Mouse (Mus musculus) liver, embryonic 14.5 days (tissue): ENCODE measurements around the gene Cks1b.

ENCODE experiments used
- CTCF ChIP-seq: IDR thresholded peaks from 2 replicates; pipeline ENCODE4 v1.5.1; 2016; ENCODE audit warnings: antibody characterized with exemption, low read depth, control low read depth
- EP300 ChIP-seq: IDR thresholded peaks from 2 replicates; pipeline ENCODE4 v1.6.1; 2016; ENCODE audit warnings: antibody characterized with exemption, low read depth

DNA sequence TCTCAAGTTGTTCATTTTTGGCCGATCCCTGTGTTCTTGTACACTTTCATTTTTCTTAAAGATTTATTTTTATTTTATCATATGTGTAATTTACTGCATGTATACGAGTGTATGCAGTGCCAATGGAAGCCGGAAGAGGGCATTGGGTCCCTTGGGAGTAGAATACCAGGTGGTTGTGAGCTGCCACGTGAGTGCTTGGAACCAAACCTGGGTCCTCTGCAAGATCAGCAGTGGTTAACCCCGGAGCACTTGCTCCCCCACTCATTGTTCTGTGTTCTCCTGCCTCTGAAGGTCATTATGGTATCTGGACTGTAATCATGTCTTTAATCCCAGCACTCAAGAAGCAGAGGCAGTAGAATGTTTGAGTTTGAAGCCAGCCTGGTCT, 7.0 kb upstream of the Cks1b start:
- no peak for TF ChIP-seq EP300
- TF ChIP-seq CTCF, result no peak
